Mouse (Mus musculus) liver, embryonic 13.5 days (tissue): ENCODE data around the gene Sema3f. TPM values are rescaled to one million over a fixed set of nuclear protein-coding genes. Genes with fewer than 3 reads are reported as not detected.

Experiments
- ATAC-seq: fragments of 200-750 bp; cut with Nextera tagmentation; 2 replicates; pipeline ENCODE4 v1.8.0; 2017; ENCODE audit warnings: low read depth, mild to moderate bottlenecking, moderate number of reproducible peaks, moderate library complexity
- DNase-seq: peaks from one replicate; pipeline ENCODE4 v3.0.0; 2022
- H3K27ac ChIP-seq: fragments of 300-500 bp; sonication (generic); 2 replicates; pipeline ENCODE4 v1.5.1; 2015; ENCODE audit warnings: moderate library complexity, mild to moderate bottlenecking, inconsistent platforms
- H3K27me3 ChIP-seq: fragments of 300-500 bp; sonication (generic); 2 replicates; pipeline ENCODE4 v1.6.1; 2015; ENCODE audit warnings: mild to moderate bottlenecking, inconsistent platforms
- H3K36me3 ChIP-seq: fragments of 300-500 bp; sonication (generic); 2 replicates; pipeline ENCODE4 v1.6.1; 2015; ENCODE audit warnings: mild to moderate bottlenecking, inconsistent platforms
- H3K4me1 ChIP-seq: fragments of 300-500 bp; sonication (generic); replicated peaks from 2 replicates; pipeline ENCODE4 v1.6.1; 2015; ENCODE audit warnings: inconsistent platforms
- H3K4me2 ChIP-seq: fragments of 300-500 bp; sonication (generic); 2 replicates; pipeline ENCODE4 v1.6.1; 2015; ENCODE audit warnings: inconsistent platforms, mild to moderate bottlenecking, moderate library complexity
- H3K4me3 ChIP-seq: fragments of 300-500 bp; sonication (generic); replicated peaks from 2 replicates; pipeline ENCODE4 v1.5.1; 2015; ENCODE audit warnings: mild to moderate bottlenecking, inconsistent platforms
- H3K9ac ChIP-seq: fragments of 300-500 bp; sonication (generic); 2 replicates; pipeline ENCODE4 v1.6.1; 2015; ENCODE audit warnings: mild to moderate bottlenecking, inconsistent platforms
- H3K9me3 ChIP-seq: fragments of 300-500 bp; sonication (generic); replicated peaks from 2 replicates; pipeline ENCODE4 v1.6.1; 2016; ENCODE audit warnings: inconsistent platforms
- WGBS: fragments of 180-500 bp; shearing (Covaris S2); methylation state at CpG from one replicate; pipeline ENCODE4 v1.1.7; 2015; ENCODE audit not compliant: insufficient replicate concordance; 5-methylcytosine and 5-hydroxymethylcytosine counted together
- polyA plus RNA-seq: library from polyadenylated mRNA; unstranded; fragments of >200 nt; fragmentation: Nextera tagmentation; extraction: Ambion mirVana; gene quantifications from 2 replicates; pipeline ENCODE4 v1.2.1, GENCODE M21; 2015

Gene Sema3f
- polyA plus RNA-seq, 1 experiment from 2014 or later, result 1.0 TPM

GRCm38 (mm10) chr9:107641666-107642065 lies 68.6 kb downstream of the Sema3f start:
- Histone ChIP-seq H3K9ac (no peak overlapping the region), H3K4me3 (no peak overlapping the region), H3K27ac (no peak overlapping the region; the same call in 1 of the 2 replicates), H3K36me3 (no peaks in the 10 kb centered on the region), H3K4me2 (no peak overlapping the region), H3K9me3 (no peaks in the 10 kb centered on the region), H3K4me1 (peaks cover 40% of the 10 kb centered on the region), H3K27me3 (no peaks in the 10 kb centered on the region)
- WGBS, result 68% methylated on average over 8 of the region's 8 CpGs
- DNase-seq (no peak), ATAC-seq (no peak)

GRCm38 (mm10) chr9:107640257-107640772 lies 70.0 kb downstream of the Sema3f start:
- ATAC-seq, result no peak
- peaks cover 46% of the 10 kb centered on the region for H3K4me1 ChIP-seq
- H3K9me3 ChIP-seq, result no peaks in the 10 kb centered on the region
- 20% methylated on average over 8 of the region's 8 CpGs for WGBS
- H3K4me3 ChIP-seq, result no peak overlapping the region
- no peak for DNase-seq
- H3K9ac ChIP-seq, result no peak overlapping the region
- H3K27ac ChIP-seq, result peak overlapping the region; percentile 58
- H3K27me3 ChIP-seq, result no peaks in the 10 kb centered on the region
- no peaks in the 10 kb centered on the region for H3K36me3 ChIP-seq
- no peak overlapping the region for H3K4me2 ChIP-seq

- DNase-seq, result no peak
- H3K4me1 ChIP-seq, result peaks cover 50% of the 10 kb centered on the region
- WGBS, result 64% methylated on average over 7 of the region's 7 CpGs
- H3K27ac ChIP-seq, result no peak overlapping the region
- H3K27me3 ChIP-seq, result no peaks in the 10 kb centered on the region
- no peak for ATAC-seq
- H3K36me3 ChIP-seq, result peaks cover under 1% of the 10 kb centered on the region; the same call in 1 of the 2 replicates
- H3K9ac ChIP-seq, result no peak overlapping the region
- H3K4me3 ChIP-seq, result no peak overlapping the region
- no peak overlapping the region for H3K4me2 ChIP-seq
- no peaks in the 10 kb centered on the region for H3K9me3 ChIP-seq
Observed at GRCm38 (mm10) chr9:107637070-107637469, 73.2 kb downstream of the Sema3f start.

GRCm38 (mm10) chr9:107635279-107636028 lies 74.8 kb downstream of the Sema3f start, which contains the start of gene Gnai2:
Gnai2 (minus strand) TSS chr9:107635367.
- ATAC-seq (peak; percentile 94), DNase-seq (peak; percentile 97)
- H3K27ac ChIP-seq, result peak within 1 kb of the TSS; percentile 94
- H3K27me3 ChIP-seq, result no peaks in the 10 kb centered on the region
- peak within 1 kb of the TSS; percentile 97 for H3K9ac ChIP-seq
- H3K4me2 ChIP-seq, result peak within 1 kb of the TSS; percentile 100
- peaks cover 63% of the 10 kb centered on the region for H3K4me1 ChIP-seq
- H3K36me3 ChIP-seq, result peaks cover 16% of the 10 kb centered on the region
- no peaks in the 10 kb centered on the region for H3K9me3 ChIP-seq
- H3K4me3 ChIP-seq, result peak within 1 kb of the TSS; percentile 86
- WGBS, result under 1% methylated on average over 38 of the region's 38 CpGs

GRCm38 (mm10) chr9:107634406-107635278 lies 75.6 kb downstream of the Sema3f start:
- no peaks in the 10 kb centered on the region for H3K9me3 ChIP-seq
- WGBS, result under 1% methylated on average over 35 of the region's 35 CpGs
- ATAC-seq, result peak; percentile 2; the same call in 1 of the 2 replicates
- peak overlapping the region; percentile 100 for H3K4me2 ChIP-seq
- no peak for DNase-seq
- peak overlapping the region; percentile 94 for H3K27ac ChIP-seq
- H3K27me3 ChIP-seq, result no peaks in the 10 kb centered on the region
- H3K36me3 ChIP-seq, result peaks cover 18% of the 10 kb centered on the region
- peak overlapping the region; percentile 97 for H3K9ac ChIP-seq
- peaks cover 68% of the 10 kb centered on the region for H3K4me1 ChIP-seq
- peak overlapping the region; percentile 86 for H3K4me3 ChIP-seq

- H3K27ac ChIP-seq, result peak overlapping the region; percentile 94
- DNase-seq, result no peak
- H3K9me3 ChIP-seq, result no peaks in the 10 kb centered on the region
- peak overlapping the region; percentile 97 for H3K9ac ChIP-seq
- 0 out of 2 replicates have a peak, but pooled peaks have one; percentile 16 for ATAC-seq
- no peaks in the 10 kb centered on the region for H3K27me3 ChIP-seq
- peak overlapping the region; percentile 100 for H3K4me2 ChIP-seq
- 2% methylated on average over 15 of the region's 15 CpGs for WGBS
- peaks cover 25% of the 10 kb centered on the region for H3K36me3 ChIP-seq
- H3K4me3 ChIP-seq, result peak overlapping the region; percentile 86
- peaks cover 77% of the 10 kb centered on the region for H3K4me1 ChIP-seq
Observed at GRCm38 (mm10) chr9:107633661-107634405, 76.4 kb downstream of the Sema3f start.

GRCm38 (mm10) chr9:107633091-107633660 lies 77.1 kb downstream of the Sema3f start:
- peaks cover 30% of the 10 kb centered on the region for H3K36me3 ChIP-seq
- no peaks in the 10 kb centered on the region for H3K9me3 ChIP-seq
- peak overlapping the region; percentile 86 for H3K4me3 ChIP-seq
- peak overlapping the region; percentile 100 for H3K4me2 ChIP-seq
- H3K27ac ChIP-seq, result peak overlapping the region; percentile 94
- WGBS, result under 1% methylated on average over 33 of the region's 33 CpGs
- DNase-seq (peak; percentile 71), ATAC-seq (peak; percentile 41)
- H3K9ac ChIP-seq, result peak overlapping the region; percentile 97
- peaks cover 83% of the 10 kb centered on the region for H3K4me1 ChIP-seq
- no peaks in the 10 kb centered on the region for H3K27me3 ChIP-seq

- DNase-seq (peak; percentile 56), ATAC-seq (peak; percentile 6; the same call in 1 of the 2 replicates)
- Histone ChIP-seq H3K4me1 (peaks cover 90% of the 10 kb centered on the region), H3K4me2 (peak overlapping the region; percentile 100), H3K36me3 (peaks cover 35% of the 10 kb centered on the region), H3K27ac (peak overlapping the region; percentile 94), H3K4me3 (peak overlapping the region; percentile 86), H3K9ac (peak overlapping the region; percentile 97), H3K9me3 (no peaks in the 10 kb centered on the region), H3K27me3 (no peaks in the 10 kb centered on the region)
- 30% methylated on average over 6 of the region's 6 CpGs for WGBS
Observed at GRCm38 (mm10) chr9:107632478-107632877, 77.8 kb downstream of the Sema3f start.

- H3K27ac ChIP-seq, result peak overlapping the region; percentile 94
- DNase-seq (no peak), ATAC-seq (no peak)
- H3K27me3 ChIP-seq, result no peaks in the 10 kb centered on the region
- peak overlapping the region; percentile 97 for H3K9ac ChIP-seq
- peaks cover 35% of the 10 kb centered on the region for H3K36me3 ChIP-seq
- peaks cover 90% of the 10 kb centered on the region for H3K4me1 ChIP-seq
- no peaks in the 10 kb centered on the region for H3K9me3 ChIP-seq
- H3K4me3 ChIP-seq, result peak overlapping the region; percentile 86
- peak overlapping the region; percentile 100 for H3K4me2 ChIP-seq
- 90% methylated on average over 8 of the region's 8 CpGs for WGBS
Observed at GRCm38 (mm10) chr9:107631861-107632260, 78.4 kb downstream of the Sema3f start.
